7 mouse cellular contexts compared by ENCODE assay signal in genomic region chr16:90220026-90220891, GRCm38 (mm10). TPM values are rescaled to one million over a fixed set of nuclear protein-coding genes. Genes with fewer than 3 reads are reported as not detected.
A peak's percentile ranks its signal among the peaks of the same experiment; 100 is the strongest.
DNase-seq lines count a peak whose midpoint lies in the region; ATAC-seq lines count a peak whose summit lies in the region.

TSS of gene Sod1 (plus strand) at chr16:90220754.

- ATAC-seq in intestine, embryonic 15.5 days = peak; percentile 95

- H3K9me3 ChIP-seq in intestine, embryonic 15.5 days = no peaks in the 10 kb centered on the region
- no peaks in the 10 kb centered on the region for H3K9me3 ChIP-seq in midbrain, embryonic 10.5 days (replicated peaks)

- peak within 1 kb of the TSS; percentile 93 for H3K27ac ChIP-seq in intestine, embryonic 15.5 days
- peak within 1 kb of the TSS; percentile 95 for H3K27ac ChIP-seq in midbrain, embryonic 10.5 days (replicated peaks)

- intact Hi-C loops in gastrocnemius, postnatal 36 days (cut with DNase I) = loop anchor here (10.0 kb wide), 1 partner anchor 55 kb away; no protein-coding TSS in a partner anchor
- intact Hi-C loops in left cerebral cortex, postnatal 25 days (cut with DNase I) = no loop called here

- peaks cover 8% of the 10 kb centered on the region for H3K36me3 ChIP-seq in intestine, embryonic 15.5 days
- peaks cover 31% of the 10 kb centered on the region for H3K36me3 ChIP-seq in midbrain, embryonic 10.5 days

- peak within 1 kb of the TSS; percentile 93 for H3K9ac ChIP-seq in intestine, embryonic 15.5 days

- H3K4me1 ChIP-seq in intestine, embryonic 15.5 days (replicated peaks) = peaks cover 16% of the 10 kb centered on the region
- peaks cover 43% of the 10 kb centered on the region for H3K4me1 ChIP-seq in midbrain, embryonic 10.5 days

- H3K4me3 ChIP-seq in intestine, embryonic 15.5 days (replicated peaks) = peak within 1 kb of the TSS; percentile 98
- peak within 1 kb of the TSS; percentile 84 for H3K4me3 ChIP-seq in midbrain, embryonic 10.5 days

- WGBS in intestine, embryonic 15.5 days = 2% methylated on average over 63 of the region's 63 CpGs
- 1% methylated on average over 63 of the region's 63 CpGs for WGBS in midbrain, embryonic 10.5 days

- no peaks in the 10 kb centered on the region for H3K27me3 ChIP-seq in intestine, embryonic 15.5 days (replicated peaks)
- H3K27me3 ChIP-seq in midbrain, embryonic 10.5 days (ENCODE audit: low read depth, poor library complexity, severe bottlenecking) = peaks cover 6% of the 10 kb centered on the region; the same call in 1 of the 2 replicates

- peak within 1 kb of the TSS; percentile 56 for H3K4me2 ChIP-seq in intestine, embryonic 15.5 days (replicated peaks)

- DNase-seq in adrenal gland, adult 18-20 months (ENCODE audit: low spot score in 2 of 2) = peak; percentile 99 to 100
- peak; percentile 99 for DNase-seq in embryo, embryonic 11 days
- peak; percentile 94 to 97 for DNase-seq in gastrocnemius, postnatal 36 days
- peak; percentile 89 to 90 for DNase-seq in left cerebral cortex, postnatal 25 days (ENCODE audit: low spot score in 2 of 2)
- peak; percentile 97 for DNase-seq in midbrain, embryonic 10.5 days (ENCODE audit: low spot score)
- peak; percentile 97 for DNase-seq in right cerebral cortex, postnatal 4 days

RNA-seq across cellular contexts. Expression of gene Sod1, which starts in this region (rescaled TPM):
- 1,000 to 10,000 TPM; 1,319 to 1,602 TPM for total RNA-seq in adrenal gland, adult 18-20 months (2021)
- 100 to 1,000 TPM; 269 to 291 TPM for total RNA-seq in gastrocnemius, postnatal 36 days (2021)
- polyA plus RNA-seq in intestine, embryonic 15.5 days (2015; fragmentation: Nextera tagmentation; extraction: Ambion mirVana) = 1,265 and 1,398 TPM in 2 replicates
- total RNA-seq in left cerebral cortex, postnatal 25 days (2021) = 100 to 1,000 TPM; 389 to 390 TPM
- 1,095 and 1,127 TPM in 2 replicates for polyA plus RNA-seq in midbrain, embryonic 10.5 days (2016; fragmentation: Nextera tagmentation; extraction: Ambion mirVana)

Comparison
In these comparisons a context has a peak if more than half of its experiments do, and no peak if none do; other contexts are left out.
1. Peak in every context shown above with its lines: DNase-seq, ATAC-seq, H3K4me3 ChIP-seq and H3K27ac ChIP-seq.